Mouse (Mus musculus) forebrain, postnatal 0 days (tissue): ENCODE measurements around the gene Wnk2. TPM values are rescaled to one million over a fixed set of nuclear protein-coding genes. Genes with fewer than 3 reads are reported as not detected.

Source experiments
- ATAC-seq: fragments of 200-750 bp; cut with Nextera tagmentation; 2 replicates; pipeline ENCODE4 v1.8.0; 2017; ENCODE audit warnings: mild to moderate bottlenecking, moderate library complexity
- DNase-seq: peaks from one replicate; pipeline ENCODE4 v3.0.0-alpha.2; 2015
- H3K27ac ChIP-seq: fragments of 300-500 bp; sonication (generic); 2 replicates; pipeline ENCODE4 v1.5.1; 2014; ENCODE audit warnings: low read depth, mild to moderate bottlenecking, antibody characterized with exemption, low read length, moderate library complexity, mixed read lengths
- H3K27me3 ChIP-seq: fragments of 300-500 bp; sonication (generic); 2 replicates; pipeline ENCODE4 v1.6.1; 2014; ENCODE audit warnings: mild to moderate bottlenecking, low read length, mixed read lengths; ENCODE audit not compliant: insufficient read depth
- H3K36me3 ChIP-seq: fragments of 300-500 bp; sonication (generic); 2 replicates; pipeline ENCODE4 v1.6.1; 2014; ENCODE audit warnings: mild to moderate bottlenecking, moderate library complexity; ENCODE audit not compliant: insufficient read depth
- H3K4me1 ChIP-seq: fragments of 300-500 bp; sonication (generic); 2 replicates; pipeline ENCODE4 v1.6.1; 2014; ENCODE audit warnings: antibody characterized with exemption; ENCODE audit not compliant: insufficient read depth
- H3K4me2 ChIP-seq: fragments of 300-500 bp; sonication (generic); 2 replicates; pipeline ENCODE4 v1.6.1; 2014; ENCODE audit warnings: low read depth, mild to moderate bottlenecking, moderate library complexity
- H3K4me3 ChIP-seq: fragments of 300-500 bp; sonication (generic); 2 replicates; pipeline ENCODE4 v1.5.1; 2014; ENCODE audit warnings: low read depth, low read length, mixed read lengths
- H3K9ac ChIP-seq: fragments of 300-500 bp; sonication (generic); 2 replicates; pipeline ENCODE4 v1.6.1; 2014; ENCODE audit warnings: mild to moderate bottlenecking
- H3K9me3 ChIP-seq: fragments of 300-500 bp; sonication (generic); 2 replicates; pipeline ENCODE4 v1.6.1; 2016; ENCODE audit warnings: low read length
- CTCF ChIP-seq: sonication (generic); IDR thresholded peaks from 2 replicates; pipeline ENCODE4 v1.5.1; 2016; ENCODE audit warnings: antibody characterized with exemption, control low read depth, low read depth
- WGBS: fragments of 180-500 bp; shearing (Covaris S2); extraction: QIAGEN DNeasy Blood & Tissue Kit; methylation state at CpG from one replicate; pipeline ENCODE4 v1.1.7; 2014; 5-methylcytosine and 5-hydroxymethylcytosine counted together
- polyA plus RNA-seq: library from polyadenylated mRNA; unstranded; fragments of >200 nt; fragmentation: Nextera tagmentation; extraction: Ambion mirVana; gene quantifications from 2 replicates; pipeline ENCODE4 v1.2.1, GENCODE M21; 2015
- total RNA-seq: library from RNA; depleted of rRNA; stranded (reverse); fragments of >200 nt; gene quantifications from 2 replicates; pipeline ENCODE4 v1.2.3, GENCODE M21; 2014

Gene Wnk2
- total and polyA plus RNA-seq, 2 experiments from 2014 or later, result 15.2 to 46.6 TPM

DNA sequence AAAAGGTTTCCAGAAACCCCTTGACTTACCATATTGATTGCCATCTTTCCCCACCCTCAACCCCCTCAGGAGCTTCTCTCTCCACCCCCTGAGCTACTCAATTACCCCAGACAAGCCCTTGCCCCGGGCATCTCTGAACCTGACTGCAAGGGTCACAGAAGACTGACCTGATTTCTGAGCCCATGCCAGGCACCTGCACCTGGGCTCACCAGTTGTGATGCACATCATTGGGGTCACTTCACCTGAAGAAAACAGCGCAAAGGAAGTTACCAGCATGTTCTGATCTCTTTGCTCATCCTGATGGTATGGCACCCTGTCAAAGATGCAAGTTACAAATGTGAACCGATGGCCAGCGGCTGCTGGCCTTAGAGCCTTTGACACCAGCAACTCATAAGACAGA lies 873 bp upstream of the Wnk2 start:
- Histone ChIP-seq H3K9ac (no peak overlapping the region), H3K36me3 (no peaks in the 10 kb centered on the region), H3K9me3 (no peaks in the 10 kb centered on the region), H3K27me3 (no peaks in the 10 kb centered on the region), H3K4me2 (no peak overlapping the region), H3K27ac (no peak overlapping the region), H3K4me1 (peaks cover 23% of the 10 kb centered on the region), H3K4me3 (no peak overlapping the region)
- TF ChIP-seq CTCF, result no peak
- DNase-seq, result no peak
- ATAC-seq, result no peak
- WGBS, result 83% methylated on average over 4 of the region's 4 CpGs

DNA sequence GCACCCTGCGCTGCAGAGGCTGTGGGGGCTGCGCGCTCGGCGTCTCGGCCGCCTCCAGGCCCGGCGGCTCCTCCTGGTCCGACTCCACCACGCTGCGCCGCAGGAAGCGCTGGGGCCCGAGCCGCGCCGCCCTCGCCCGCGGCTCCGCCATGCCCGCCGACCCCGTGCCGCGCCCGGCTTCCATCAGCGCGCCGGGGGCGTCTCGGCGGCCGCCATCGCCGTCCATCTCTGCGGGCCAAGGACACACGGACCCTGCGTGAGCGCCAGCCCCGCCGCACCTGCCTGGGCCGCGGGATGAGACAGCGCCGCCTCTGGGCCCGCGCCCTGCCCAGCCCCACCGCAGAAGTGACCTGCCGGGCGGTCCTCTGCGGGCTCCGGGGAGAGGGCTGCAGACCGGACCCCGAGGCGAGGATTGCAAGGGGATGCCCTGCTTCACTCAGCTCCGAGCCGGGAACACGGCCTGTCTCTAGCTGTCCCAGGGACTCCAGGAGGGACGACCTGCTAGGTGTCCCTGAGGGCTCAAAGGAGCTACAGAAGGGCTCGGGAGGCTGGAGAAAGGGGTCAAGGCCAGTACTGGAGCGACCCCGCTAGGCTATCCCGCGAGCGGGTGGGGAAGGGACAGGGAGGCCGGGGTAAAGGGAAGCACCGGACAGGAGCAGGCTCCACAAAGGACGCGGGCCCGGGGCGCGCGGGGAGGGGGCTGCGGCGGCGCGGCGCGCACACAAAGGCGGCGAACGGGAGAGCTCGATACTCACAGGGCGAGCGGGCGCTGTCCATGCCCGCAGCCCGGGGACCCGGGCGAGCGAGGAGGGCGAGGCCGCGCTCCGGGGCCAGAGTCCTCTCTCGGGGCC lies 582 bp downstream of the Wnk2 start:
- DNase-seq (peak; percentile 85), ATAC-seq (peak; percentile 84)
- peak overlapping the region; percentile 87 for H3K27ac ChIP-seq
- H3K9me3 ChIP-seq, result no peaks in the 10 kb centered on the region
- H3K4me2 ChIP-seq, result peak overlapping the region; percentile 94
- peak; percentile 41 for TF ChIP-seq CTCF
- 2% methylated on average over 75 of the region's 98 CpGs for WGBS
- peak overlapping the region; percentile 59 for H3K4me3 ChIP-seq
- no peaks in the 10 kb centered on the region for H3K27me3 ChIP-seq
- peaks cover 23% of the 10 kb centered on the region for H3K4me1 ChIP-seq
- H3K36me3 ChIP-seq, result no peaks in the 10 kb centered on the region
- H3K9ac ChIP-seq, result peak overlapping the region; percentile 83

DNA sequence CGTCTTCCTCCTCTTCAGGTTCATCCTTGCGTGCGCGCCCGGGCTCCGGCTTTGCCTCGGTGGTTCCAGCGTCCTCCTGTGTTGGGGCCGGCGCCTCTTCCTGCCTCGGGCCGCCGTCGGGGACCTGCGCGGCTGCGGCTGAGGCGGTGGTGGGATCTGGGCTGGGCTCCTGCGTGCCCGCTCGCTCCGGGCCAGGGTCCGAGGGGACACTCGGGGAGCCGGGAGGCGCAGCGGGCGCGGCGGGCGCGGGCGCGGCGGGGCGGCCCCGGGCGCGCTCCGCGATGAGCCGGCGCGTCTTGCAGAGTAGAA lies 1.2 kb downstream of the Wnk2 start:
- peaks cover 23% of the 10 kb centered on the region for H3K4me1 ChIP-seq
- H3K4me2 ChIP-seq, result peak overlapping the region; percentile 94
- no peak; the same call in 1 of the 2 replicates for ATAC-seq
- H3K27me3 ChIP-seq, result no peaks in the 10 kb centered on the region
- peak overlapping the region; percentile 83 for H3K9ac ChIP-seq
- peak overlapping the region; percentile 87 for H3K27ac ChIP-seq
- WGBS, result under 1% methylated on average over 27 of the region's 44 CpGs
- peak overlapping the region; percentile 59 for H3K4me3 ChIP-seq
- peak; percentile 26 for DNase-seq
- TF ChIP-seq CTCF, result no peak
- no peaks in the 10 kb centered on the region for H3K9me3 ChIP-seq
- no peaks in the 10 kb centered on the region for H3K36me3 ChIP-seq

DNA sequence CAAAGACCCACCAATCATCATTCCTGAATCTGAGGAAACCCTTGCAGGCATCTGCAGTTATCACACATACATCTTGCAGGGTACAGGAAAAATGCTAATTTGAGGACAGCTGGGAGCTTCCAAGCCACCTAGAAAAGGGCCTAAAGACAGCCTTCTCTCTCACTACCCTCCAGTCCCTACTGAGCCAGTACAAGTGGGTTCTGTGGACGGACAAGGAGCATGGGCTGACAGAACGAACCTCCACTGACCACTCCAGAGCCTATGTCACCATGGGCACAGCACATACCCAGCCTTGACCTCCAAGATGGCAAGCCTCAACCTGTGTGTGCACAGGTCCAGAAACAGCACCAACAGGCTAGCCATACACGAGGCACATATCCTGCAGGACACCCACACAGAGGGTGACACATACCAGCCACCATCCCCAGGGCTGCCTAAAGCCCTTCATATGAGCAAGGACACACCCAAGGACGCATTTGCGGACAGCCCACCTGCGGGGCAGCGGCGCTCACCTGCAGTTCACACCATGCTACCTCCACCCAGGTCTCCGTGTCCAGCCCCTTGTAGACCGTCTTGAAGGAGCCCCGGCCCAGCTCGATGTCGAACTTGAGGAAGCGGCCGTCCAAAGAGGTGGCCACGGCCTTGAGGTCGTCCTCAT lies 1.6 kb downstream of the Wnk2 start:
- ATAC-seq (no peak), DNase-seq (peak; percentile 32)
- peaks cover 3% of the 10 kb centered on the region; the same call in 1 of the 2 replicates for H3K36me3 ChIP-seq
- no peaks in the 10 kb centered on the region for H3K27me3 ChIP-seq
- H3K4me2 ChIP-seq, result peak overlapping the region; percentile 94
- peaks cover 23% of the 10 kb centered on the region for H3K4me1 ChIP-seq
- H3K9me3 ChIP-seq, result no peaks in the 10 kb centered on the region
- 22% methylated on average over 17 of the region's 17 CpGs for WGBS
- peak overlapping the region; percentile 87; the same call in 1 of the 2 replicates for H3K27ac ChIP-seq
- peak overlapping the region; percentile 59 for H3K4me3 ChIP-seq
- H3K9ac ChIP-seq, result peak overlapping the region; percentile 83
- TF ChIP-seq CTCF, result no peak

DNA sequence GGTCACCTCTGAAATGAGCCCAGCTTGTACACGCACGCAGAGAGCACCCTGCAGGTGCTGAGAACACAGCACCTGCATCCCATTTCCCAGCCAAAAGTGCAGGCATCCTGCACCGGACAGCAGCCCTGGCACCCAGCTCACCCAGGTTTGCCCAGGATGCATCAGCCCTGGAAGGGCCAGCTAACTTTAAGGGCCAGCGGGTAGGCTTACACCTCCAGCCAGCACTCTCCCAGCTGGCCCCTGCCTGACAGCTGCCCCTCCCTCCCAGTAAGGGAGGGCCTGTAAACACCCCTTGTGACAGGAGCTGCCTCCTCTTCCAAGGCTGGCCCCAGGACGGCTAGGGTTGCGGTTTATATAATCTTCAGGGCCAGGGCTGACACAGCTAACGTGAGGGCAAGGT lies 2.4 kb downstream of the Wnk2 start:
- DNase-seq (no peak), ATAC-seq (no peak)
- Histone ChIP-seq H3K9ac (peak overlapping the region; percentile 83), H3K36me3 (peaks cover 4% of the 10 kb centered on the region; the same call in 1 of the 2 replicates), H3K4me3 (peak overlapping the region; percentile 59), H3K4me1 (peaks cover 23% of the 10 kb centered on the region), H3K27me3 (no peaks in the 10 kb centered on the region), H3K27ac (no peak overlapping the region), H3K9me3 (no peaks in the 10 kb centered on the region), H3K4me2 (peak overlapping the region; percentile 94)
- 30% methylated on average over 7 of the region's 7 CpGs for WGBS
- no peak for TF ChIP-seq CTCF

DNA sequence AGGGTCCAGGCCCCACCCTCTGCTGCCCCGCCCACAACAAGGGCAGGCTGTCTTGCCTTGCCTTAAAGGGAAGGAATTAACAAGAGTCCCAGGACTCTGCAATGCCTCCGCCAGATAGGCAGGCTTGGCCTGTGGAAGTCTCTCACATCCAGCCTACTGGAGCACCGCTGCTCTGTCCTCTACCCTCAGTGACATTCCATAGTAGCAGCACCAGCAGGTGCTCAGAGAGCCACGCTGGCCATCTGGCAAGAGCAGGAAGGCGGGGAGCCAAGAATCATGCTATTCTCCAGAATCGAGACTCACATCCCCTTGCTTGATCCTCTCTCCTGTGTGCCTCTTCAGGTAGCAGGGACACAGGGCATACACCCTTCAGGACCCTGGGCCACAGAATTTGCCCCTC lies 3.4 kb downstream of the Wnk2 start:
- Histone ChIP-seq H3K36me3 (peaks cover 4% of the 10 kb centered on the region; the same call in 1 of the 2 replicates), H3K9me3 (no peaks in the 10 kb centered on the region), H3K4me1 (peaks cover 23% of the 10 kb centered on the region), H3K4me2 (peak overlapping the region; percentile 94), H3K4me3 (peak overlapping the region; percentile 11; the same call in 1 of the 2 replicates), H3K9ac (peak overlapping the region; percentile 31; the same call in 1 of the 2 replicates), H3K27ac (no peak overlapping the region), H3K27me3 (no peaks in the 10 kb centered on the region)
- WGBS, result 22% methylated on average over 6 of the region's 6 CpGs
- TF ChIP-seq CTCF, result no peak
- ATAC-seq (no peak), DNase-seq (no peak)

DNA sequence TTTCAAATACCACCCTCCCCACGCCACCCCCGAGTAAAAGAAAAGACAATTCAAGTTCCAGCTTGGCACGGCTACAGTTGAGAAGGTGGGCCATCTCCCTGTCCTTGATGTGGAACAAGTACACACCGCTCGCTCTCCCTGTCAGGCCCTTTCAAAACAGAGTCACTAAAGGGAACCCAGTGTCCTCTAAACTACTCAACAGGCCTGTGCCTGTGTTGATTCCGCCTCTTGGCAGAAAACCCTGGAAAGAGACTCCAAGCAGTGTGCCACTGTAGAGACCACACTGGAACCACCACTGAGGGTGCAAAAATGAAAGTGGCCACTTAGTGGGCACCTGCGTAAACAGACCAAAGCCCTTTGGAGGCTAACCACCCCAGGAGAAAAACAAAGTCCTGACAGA lies 4.5 kb downstream of the Wnk2 start:
- ATAC-seq (no peak), DNase-seq (no peak)
- no peak for TF ChIP-seq CTCF
- Histone ChIP-seq H3K9me3 (no peaks in the 10 kb centered on the region), H3K4me1 (peaks cover 23% of the 10 kb centered on the region), H3K9ac (no peak overlapping the region), H3K4me2 (peak overlapping the region; percentile 94), H3K27ac (no peak overlapping the region), H3K4me3 (no peak overlapping the region), H3K36me3 (peaks cover 9% of the 10 kb centered on the region), H3K27me3 (no peaks in the 10 kb centered on the region)
- 78% methylated on average over 7 of the region's 7 CpGs for WGBS
